Mouse (Mus musculus) hindbrain, embryonic 11.5 days (tissue): ENCODE data around the gene Clstn2. TPM values are rescaled to one million over a fixed set of nuclear protein-coding genes. Genes with fewer than 3 reads are reported as not detected.

Experiments
- ATAC-seq: fragments of 200-750 bp; cut with Nextera tagmentation; 2 replicates; pipeline ENCODE4 v1.8.0; 2017; ENCODE audit warnings: mild to moderate bottlenecking, moderate TSS enrichment, moderate library complexity; ENCODE audit not compliant: low FRiP score
- DNase-seq: peaks from one replicate; pipeline ENCODE4 v3.0.0-alpha.2; 2015; ENCODE audit warnings: low spot score
- H3K27ac ChIP-seq: fragments of 300-500 bp; sonication (generic); 2 replicates; pipeline ENCODE4 v1.5.1; 2014; ENCODE audit warnings: mild to moderate bottlenecking, low read depth, low read length
- H3K27me3 ChIP-seq: fragments of 300-500 bp; sonication (generic); 2 replicates; pipeline ENCODE4 v1.6.1; 2014; ENCODE audit warnings: mild to moderate bottlenecking, low read length, moderate library complexity, mixed read lengths; ENCODE audit not compliant: control insufficient read depth, insufficient read depth
- H3K36me3 ChIP-seq: fragments of 300-500 bp; sonication (generic); 2 replicates; pipeline ENCODE4 v1.6.1; 2014; ENCODE audit warnings: mild to moderate bottlenecking, low read length, moderate library complexity, mixed read lengths; ENCODE audit not compliant: control insufficient read depth, insufficient read depth
- H3K4me1 ChIP-seq: fragments of 300-500 bp; sonication (generic); replicated peaks from 2 replicates; pipeline ENCODE4 v1.6.1; 2014; ENCODE audit warnings: low read length, mixed read lengths; ENCODE audit not compliant: control insufficient read depth, insufficient read depth
- H3K4me2 ChIP-seq: fragments of 300-500 bp; sonication (generic); replicated peaks from 2 replicates; pipeline ENCODE4 v1.6.1; 2014; ENCODE audit warnings: mild to moderate bottlenecking, low read depth, low read length
- H3K4me3 ChIP-seq: fragments of 300-500 bp; sonication (generic); 2 replicates; pipeline ENCODE4 v1.5.1; 2014; ENCODE audit warnings: low read depth, low read length
- H3K9ac ChIP-seq: fragments of 300-500 bp; sonication (generic); 2 replicates; pipeline ENCODE4 v1.6.1; 2014; ENCODE audit warnings: low read depth, low read length
- H3K9me3 ChIP-seq: fragments of 300-500 bp; sonication (generic); 2 replicates; pipeline ENCODE4 v1.6.1; 2016; ENCODE audit warnings: low read length; ENCODE audit not compliant: control insufficient read depth
- WGBS: fragments of 180-500 bp; shearing (Covaris S2); extraction: QIAGEN DNeasy Blood & Tissue Kit; methylation state at CpG from one replicate; pipeline ENCODE4 v1.1.7; 2014; 5-methylcytosine and 5-hydroxymethylcytosine counted together
- polyA plus RNA-seq: library from polyadenylated mRNA; unstranded; fragments of >200 nt; fragmentation: Nextera tagmentation; extraction: Ambion mirVana; gene quantifications from 2 replicates; pipeline ENCODE4 v1.2.1, GENCODE M21; 2014

Gene Clstn2
- polyA plus RNA-seq, 1 experiment from 2014 or later, result 2.0 TPM

DNA sequence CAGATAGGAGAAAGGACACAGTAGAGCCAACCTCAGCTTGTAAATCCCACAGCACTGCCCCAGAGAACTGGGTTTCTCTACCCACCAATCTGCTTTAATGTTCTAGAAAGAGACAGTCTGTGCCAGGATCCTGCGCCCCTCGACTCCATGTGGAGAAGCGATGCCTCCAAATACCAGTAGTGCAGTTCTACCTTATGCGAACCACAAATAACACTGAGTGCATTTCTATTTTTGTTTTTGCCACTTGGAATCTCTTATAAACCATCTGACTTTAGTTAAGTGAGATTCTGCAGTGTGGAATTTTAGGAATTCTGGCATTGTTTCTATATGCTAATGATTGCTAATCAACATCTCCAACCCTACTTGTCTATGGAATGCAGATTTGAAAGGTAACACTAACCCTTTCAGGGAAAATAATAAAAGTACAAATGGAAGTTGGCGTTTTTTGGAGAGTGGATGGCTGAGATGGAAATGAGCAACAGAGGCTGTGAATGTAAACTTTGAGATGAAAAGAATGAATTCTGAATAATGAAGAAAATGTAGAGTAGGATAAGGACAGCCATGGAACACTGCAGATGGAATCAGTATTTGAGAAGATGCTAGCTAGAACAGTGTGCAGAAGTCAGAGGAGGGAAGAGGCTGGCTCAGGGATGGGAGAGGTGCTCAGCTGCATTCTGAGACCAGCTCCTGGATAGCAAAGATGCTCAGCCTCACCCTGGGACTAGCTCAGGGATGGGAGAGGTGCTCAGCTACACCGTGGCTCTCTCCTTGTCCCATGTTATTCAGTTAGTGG, 617.9 kb downstream of the Clstn2 start:
- no peaks in the 10 kb centered on the region for H3K9me3 ChIP-seq
- ATAC-seq (no peak), DNase-seq (no peak)
- H3K27ac ChIP-seq, result no peak overlapping the region
- no peaks in the 10 kb centered on the region for H3K36me3 ChIP-seq
- H3K4me1 ChIP-seq, result no peaks in the 10 kb centered on the region
- WGBS, result 82% methylated on average over 6 of the region's 6 CpGs
- no peak overlapping the region for H3K4me3 ChIP-seq
- no peak overlapping the region for H3K9ac ChIP-seq
- no peak overlapping the region for H3K4me2 ChIP-seq
- H3K27me3 ChIP-seq, result no peaks in the 10 kb centered on the region

DNA sequence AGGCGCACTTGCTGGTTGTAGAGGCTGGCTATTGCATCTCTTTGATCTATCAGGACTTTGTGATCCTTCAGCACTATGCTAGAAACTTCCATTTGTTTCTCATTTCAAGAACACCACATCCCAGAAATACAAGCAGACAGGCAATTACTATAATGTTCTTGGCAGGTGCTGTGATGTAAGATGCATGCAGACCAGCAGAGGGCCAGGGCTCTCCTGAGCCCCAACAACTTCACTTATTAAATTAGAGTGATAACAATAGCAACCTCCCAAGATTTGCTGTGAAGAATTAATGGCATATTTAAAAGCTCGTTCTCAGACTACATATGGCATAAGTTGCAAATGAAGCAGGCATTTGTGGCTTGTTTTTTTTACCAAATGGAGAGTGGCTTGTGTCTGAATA, 624.8 kb downstream of the Clstn2 start:
- no peak overlapping the region for H3K4me2 ChIP-seq
- H3K4me1 ChIP-seq, result no peaks in the 10 kb centered on the region
- no peaks in the 10 kb centered on the region for H3K9me3 ChIP-seq
- DNase-seq (no peak), ATAC-seq (no peak)
- no peak overlapping the region for H3K27ac ChIP-seq
- no peaks in the 10 kb centered on the region for H3K36me3 ChIP-seq
- no peak overlapping the region for H3K9ac ChIP-seq
- no peak overlapping the region for H3K4me3 ChIP-seq
- WGBS, result 77% methylated on average over 2 of the region's 2 CpGs
- no peaks in the 10 kb centered on the region for H3K27me3 ChIP-seq
